Mouse (Mus musculus) gastrocnemius, postnatal 10 days (tissue): ENCODE results near the gene Tekt4. TPM values are rescaled to one million over a fixed set of nuclear protein-coding genes. Genes with fewer than 3 reads are reported as not detected.

Experiments used
- DNase-seq: peaks from one replicate; pipeline ENCODE4 v3.0.0; 2021; ENCODE audit warnings: mixed read lengths
- total RNA-seq, 2 experiments: library from RNA; stranded (reverse); gene quantifications; 2 replicates each; pipeline ENCODE4 v1.2.3; 2021

The Tekt4 gene
- total RNA-seq, 2 experiments from 2014 or later = not detected

GRCm38 (mm10) chr17:25432433-25433181, 21.8 kb upstream of the Tekt4 start:
- DNase-seq = peak; percentile 45

- peak; percentile 23 for DNase-seq
Measured at GRCm38 (mm10) chr17:25433223-25433616, 21.2 kb upstream of the Tekt4 start.

- DNase-seq = peak; percentile 57
Measured at GRCm38 (mm10) chr17:25433617-25434606, 20.5 kb upstream of the Tekt4 start, which contains the start of gene Cacna1h. Cacna1h (minus strand) TSS chr17:25433783.

GRCm38 (mm10) chr17:25441417-25441816, 13.0 kb upstream of the Tekt4 start:
- no peak for DNase-seq

- no peak for DNase-seq
Measured at GRCm38 (mm10) chr17:25442889-25443288, 11.5 kb upstream of the Tekt4 start.

- no peak for DNase-seq
Measured at GRCm38 (mm10) chr17:25445074-25445473, 9.3 kb upstream of the Tekt4 start.

GRCm38 (mm10) chr17:25445841-25446240, 8.6 kb upstream of the Tekt4 start:
- no peak for DNase-seq

GRCm38 (mm10) chr17:25447865-25448264, 6.5 kb upstream of the Tekt4 start:
- no peak for DNase-seq

GRCm38 (mm10) chr17:25450329-25450728, 4.1 kb upstream of the Tekt4 start:
- DNase-seq = no peak

GRCm38 (mm10) chr17:25452246-25452965, 2.0 kb upstream of the Tekt4 start:
- no peak for DNase-seq

GRCm38 (mm10) chr17:25456540-25456939, 2.1 kb downstream of the Tekt4 start:
- no peak for DNase-seq

- DNase-seq = no peak
Measured at GRCm38 (mm10) chr17:25462236-25462875, 7.9 kb downstream of the Tekt4 start.

- DNase-seq = no peak
Measured at GRCm38 (mm10) chr17:25463326-25463945, 9.0 kb downstream of the Tekt4 start.

GRCm38 (mm10) chr17:25464091-25464490, 9.7 kb downstream of the Tekt4 start:
- no peak for DNase-seq

- no peak for DNase-seq
Measured at GRCm38 (mm10) chr17:25466257-25466656, 11.8 kb downstream of the Tekt4 start.

- DNase-seq = no peak
Measured at GRCm38 (mm10) chr17:25467781-25468180, 13.4 kb downstream of the Tekt4 start.

- DNase-seq = no peak
Measured at GRCm38 (mm10) chr17:25468301-25468700, 13.9 kb downstream of the Tekt4 start.

GRCm38 (mm10) chr17:25469798-25470197, 15.4 kb downstream of the Tekt4 start:
- DNase-seq = peak; percentile 60

GRCm38 (mm10) chr17:25471418-25471817, 17.0 kb downstream of the Tekt4 start:
- DNase-seq = no peak

- no peak for DNase-seq
Measured at GRCm38 (mm10) chr17:25472044-25472443, 17.6 kb downstream of the Tekt4 start.
